ENCODE assay signal across 8 mouse cellular contexts in the genomic region with DNA sequence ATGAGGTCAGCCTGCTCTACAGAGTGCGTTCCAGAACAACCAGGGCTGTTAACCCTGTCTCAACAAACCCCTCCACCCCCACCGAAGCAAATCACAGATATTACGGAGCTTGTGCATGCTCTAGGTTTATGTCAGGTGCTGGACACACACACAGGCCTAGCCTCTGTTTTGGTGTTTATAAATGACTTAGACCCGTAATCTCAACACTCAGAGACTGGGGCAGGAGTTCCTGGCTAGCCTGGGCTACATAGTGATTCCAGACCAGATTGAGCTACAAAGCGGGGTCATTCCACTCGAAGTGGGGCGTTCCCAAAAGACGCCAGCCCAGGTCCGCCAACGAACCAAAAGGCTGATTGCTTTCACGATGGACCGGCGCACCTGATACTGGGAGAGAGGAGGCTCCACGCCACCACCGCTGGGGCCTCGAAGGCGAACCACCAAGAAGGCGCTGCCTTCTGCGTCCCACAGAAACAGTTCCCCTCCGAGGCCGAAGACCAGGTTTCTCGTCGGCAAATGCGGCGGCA. TPM values are rescaled to one million over a fixed set of nuclear protein-coding genes. Genes with fewer than 3 reads are reported as not detected.
DNase-seq lines count a peak whose midpoint lies in the region; ATAC-seq and TF ChIP-seq lines count a peak whose summit lies in the region.

No protein-coding gene starts in this region.

- no peaks in the 10 kb centered on the region for H3K4me1 ChIP-seq in lung, postnatal 0 days (ENCODE audit: insufficient read depth, low read depth, low read length)
- peaks cover 22% of the 10 kb centered on the region for H3K4me1 ChIP-seq in hindbrain, embryonic 10.5 days (replicated peaks)

- H3K36me3 ChIP-seq in lung, postnatal 0 days (ENCODE audit: insufficient read depth, low read length) = peaks cover 17% of the 10 kb centered on the region; the same call in 1 of the 2 replicates
- H3K36me3 ChIP-seq in hindbrain, embryonic 10.5 days = peaks cover 54% of the 10 kb centered on the region

- no peak for TF ChIP-seq CTCF in lung, postnatal 0 days (IDR thresholded peaks at IDR 0.05)

- DNase-seq in adrenal gland, adult 2 months = peak; percentile 15
- DNase-seq in adrenal gland, postnatal 4 days (ENCODE audit: low spot score in 2 of 2) = no peak
- peak; percentile 26 for DNase-seq in lung, postnatal 0 days (ENCODE audit: low spot score)
- DNase-seq in lung, postnatal 14 days = no peak
- no peak for DNase-seq in hindbrain, embryonic 10.5 days (ENCODE audit: low spot score)
- no peak for DNase-seq in spleen, postnatal 36 days (ENCODE audit: low spot score in 2 of 2)
- no peak for DNase-seq in layer of hippocampus, adult 11-12 months (ENCODE audit: low spot score)

- no peaks in the 10 kb centered on the region for H3K9me3 ChIP-seq in lung, postnatal 0 days (ENCODE audit: low read length)
- H3K9me3 ChIP-seq in hindbrain, embryonic 10.5 days = no peaks in the 10 kb centered on the region

- peak overlapping the region; percentile 76 for H3K9ac ChIP-seq in lung, postnatal 0 days (replicated peaks; ENCODE audit: low read depth)

- no peak for TF ChIP-seq EP300 in lung, postnatal 0 days (IDR thresholded peaks at IDR 0.05)

- whole genome bisulfite sequencing in lung, postnatal 0 days = 0% methylated on average over 25 of the region's 25 CpGs
- WGBS in hindbrain, embryonic 10.5 days = under 1% methylated on average over 25 of the region's 25 CpGs

- H3K27ac ChIP-seq in lung, postnatal 0 days (ENCODE audit: low read length) = peak overlapping the region; percentile 76
- peak overlapping the region; percentile 94 for H3K27ac ChIP-seq in hindbrain, embryonic 10.5 days

- ATAC-seq in lung, postnatal 0 days = no peak
- peak; percentile 37 for ATAC-seq in megakaryocyte, adult 5-6 weeks (ENCODE audit: poor library complexity, severe bottlenecking)

- no peaks in the 10 kb centered on the region for H3K27me3 ChIP-seq in lung, postnatal 0 days (replicated peaks; ENCODE audit: insufficient read depth, low read length)
- H3K27me3 ChIP-seq in hindbrain, embryonic 10.5 days (ENCODE audit: insufficient read depth, poor library complexity, severe bottlenecking) = no peaks in the 10 kb centered on the region

- peak overlapping the region; percentile 72 for H3K4me2 ChIP-seq in lung, postnatal 0 days (replicated peaks; ENCODE audit: low read depth, low read length)

- H3K4me3 ChIP-seq in lung, postnatal 0 days (ENCODE audit: low read depth, low read length) = peak overlapping the region; percentile 90
- H3K4me3 ChIP-seq in hindbrain, embryonic 10.5 days = peak overlapping the region; percentile 93

RNA-seq across cellular contexts. Expression of a gene that starts 0.4 kb away (rescaled TPM):
- total RNA-seq in adrenal gland, adult 2 months (2021) = 10 to 100 TPM; 47.7 to 51.7 TPM
- polyA plus RNA-seq in adrenal gland, adult 2 months (2012; rRNA removed) = 15.3 and 19.2 TPM in 2 replicates
- 10 to 100 TPM; 85.5 to 86.5 TPM for total RNA-seq in adrenal gland, postnatal 4 days (2021)
- polyA plus RNA-seq in lung, postnatal 0 days (2015; fragmentation: Nextera tagmentation; extraction: Ambion mirVana) = 56.6 and 58.0 TPM in 2 replicates
- polyA plus RNA-seq in hindbrain, embryonic 10.5 days (2016; fragmentation: Nextera tagmentation; extraction: Ambion mirVana) = 132 and 148 TPM in 2 replicates
- total RNA-seq in megakaryocyte, adult 5-6 weeks (2015) = 102 and 116 TPM in 2 replicates
- 108 and 110 TPM in 2 replicates for total RNA-seq in megakaryocyte, adult 5-6 weeks (2017)

RNA-seq across cellular contexts. Expression of a gene that starts 0.7 kb away (rescaled TPM):
- 10 to 100 TPM; 20.2 to 25.2 TPM for total RNA-seq in adrenal gland, adult 2 months (2021)
- polyA plus RNA-seq in adrenal gland, adult 2 months (2012; rRNA removed) = 10.2 and 15.9 TPM in 2 replicates
- total RNA-seq in adrenal gland, postnatal 4 days (2021) = 10 to 100 TPM; 27.5 to 28.5 TPM
- polyA plus RNA-seq in lung, postnatal 0 days (2015; fragmentation: Nextera tagmentation; extraction: Ambion mirVana) = 90.4 and 97.5 TPM in 2 replicates
- polyA plus RNA-seq in hindbrain, embryonic 10.5 days (2016; fragmentation: Nextera tagmentation; extraction: Ambion mirVana) = 90.0 and 92.8 TPM in 2 replicates
- total RNA-seq in megakaryocyte, adult 5-6 weeks (2015) = 38.4 and 58.3 TPM in 2 replicates
- total RNA-seq in megakaryocyte, adult 5-6 weeks (2017) = 14.7 and 19.2 TPM in 2 replicates

RNA-seq across cellular contexts. Expression of a gene that starts 13.5 kb away (rescaled TPM):
- total RNA-seq in adrenal gland, adult 2 months (2021) = 100 to 1,000 TPM; 209 to 250 TPM
- 901 and 1,116 TPM in 2 replicates for polyA plus RNA-seq in adrenal gland, adult 2 months (2012; rRNA removed)
- total RNA-seq in adrenal gland, postnatal 4 days (2021) = 100 to 1,000 TPM; 231 to 239 TPM
- 79.6 and 83.4 TPM in 2 replicates for polyA plus RNA-seq in lung, postnatal 0 days (2015; fragmentation: Nextera tagmentation; extraction: Ambion mirVana)
- polyA plus RNA-seq in hindbrain, embryonic 10.5 days (2016; fragmentation: Nextera tagmentation; extraction: Ambion mirVana) = 273 and 311 TPM in 2 replicates
- total RNA-seq in megakaryocyte, adult 5-6 weeks (2015) = 112 and 122 TPM in 2 replicates
- 18.3 and 25.8 TPM in 2 replicates for total RNA-seq in megakaryocyte, adult 5-6 weeks (2017)

RNA-seq across cellular contexts. Expression of a gene that starts 34.9 kb away (rescaled TPM):
- total RNA-seq in adrenal gland, adult 2 months (2021) = 10 to 100 TPM; 20.4 to 35.6 TPM
- polyA plus RNA-seq in adrenal gland, adult 2 months (2012; rRNA removed) = 28.0 and 46.2 TPM in 2 replicates
- 10 to 100 TPM; 32.4 to 32.6 TPM for total RNA-seq in adrenal gland, postnatal 4 days (2021)
- polyA plus RNA-seq in lung, postnatal 0 days (2015; fragmentation: Nextera tagmentation; extraction: Ambion mirVana) = 5.9 and 6.2 TPM in 2 replicates
- 18.8 and 21.7 TPM in 2 replicates for polyA plus RNA-seq in hindbrain, embryonic 10.5 days (2016; fragmentation: Nextera tagmentation; extraction: Ambion mirVana)
- total RNA-seq in megakaryocyte, adult 5-6 weeks (2015) = 5.1 and 8.4 TPM in 2 replicates
- 10.7 and 17.0 TPM in 2 replicates for total RNA-seq in megakaryocyte, adult 5-6 weeks (2017)

RNA-seq across cellular contexts. Expression of a gene that starts 50.1 kb away (rescaled TPM):
- 10 to 100 TPM; 16.8 to 22.5 TPM for total RNA-seq in adrenal gland, adult 2 months (2021)
- polyA plus RNA-seq in adrenal gland, adult 2 months (2012; rRNA removed) = 0.71 and 1.2 TPM in 2 replicates
- 10 to 100 TPM; 17.9 to 22.7 TPM for total RNA-seq in adrenal gland, postnatal 4 days (2021)
- polyA plus RNA-seq in lung, postnatal 0 days (2015; fragmentation: Nextera tagmentation; extraction: Ambion mirVana) = 16.2 and 17.6 TPM in 2 replicates
- 50.8 and 62.6 TPM in 2 replicates for polyA plus RNA-seq in hindbrain, embryonic 10.5 days (2016; fragmentation: Nextera tagmentation; extraction: Ambion mirVana)
- total RNA-seq in megakaryocyte, adult 5-6 weeks (2015) = 30.2 and 31.4 TPM in 2 replicates
- total RNA-seq in megakaryocyte, adult 5-6 weeks (2017) = 43.4 and 60.9 TPM in 2 replicates

Comparison
In these comparisons a context has a peak if more than half of its experiments do, and no peak if none do; other contexts are left out.
1. DNase-seq: peak in adrenal gland, adult 2 months (single experiment) and lung, postnatal 0 days (single experiment); none in adrenal gland, postnatal 4 days (0 of 2), lung, postnatal 14 days (single experiment), hindbrain, embryonic 10.5 days (single experiment), spleen, postnatal 36 days (0 of 2) and layer of hippocampus, adult 11-12 months (single experiment).